Mouse (Mus musculus) myocyte (in vitro differentiated cells): ENCODE results near the gene Muc3a.

Source experiments
- CEBPB ChIP-seq: IDR thresholded peaks from 2 replicates; pipeline ENCODE4 v1.6.1; 2011; ENCODE audit warnings: mild to moderate bottlenecking, moderate library complexity; ENCODE audit not compliant: poor library complexity, insufficient read depth, severe bottlenecking
- E2F4 ChIP-seq: IDR thresholded peaks from one replicate; pipeline ENCODE4 v1.6.1; 2011; ENCODE audit warnings: mild to moderate bottlenecking, control low read depth, moderate library complexity; ENCODE audit not compliant: insufficient read depth
- MAX ChIP-seq: IDR thresholded peaks from one replicate; pipeline ENCODE4 v1.6.1; 2011; ENCODE audit warnings: low read depth, mild to moderate bottlenecking, control low read depth
- MYOD1 ChIP-seq, 3 experiments: IDR thresholded peaks; one replicate each; pipeline ENCODE4 v1.6.1; 2011; ENCODE audit warnings: control low read depth in 2 of 3, low read depth in 2 of 3, mild to moderate bottlenecking in 2 of 3, moderate library complexity in 1 of 3; ENCODE audit not compliant: insufficient read length in 2 of 3, control insufficient read depth in 1 of 3
- MYOG ChIP-seq, 3 experiments: IDR thresholded peaks; one replicate each; pipeline ENCODE4 v1.6.1; 2011; ENCODE audit warnings: control low read depth in 2 of 3, low read depth in 2 of 3, mild to moderate bottlenecking in 2 of 3; ENCODE audit not compliant: insufficient read length in 2 of 3, control insufficient read depth in 1 of 3, insufficient read depth in 1 of 3
- POLR2A ChIP-seq: IDR thresholded peaks from one replicate; pipeline ENCODE4 v1.6.1; 2011; ENCODE audit warnings: low read depth, mild to moderate bottlenecking, control low read depth, moderate library complexity; ENCODE audit not compliant: insufficient read length
- POLR2AphosphoS2 ChIP-seq: IDR thresholded peaks from one replicate; pipeline ENCODE4 v1.6.1; 2011; ENCODE audit warnings: low read depth, control low read depth; ENCODE audit not compliant: insufficient read length
- REST ChIP-seq: IDR thresholded peaks from one replicate; pipeline ENCODE4 v1.6.1; 2011; ENCODE audit warnings: mild to moderate bottlenecking, control low read depth, moderate library complexity; ENCODE audit not compliant: insufficient read depth, insufficient read length
- TCF12 ChIP-seq: IDR thresholded peaks from one replicate; pipeline ENCODE4 v1.6.1; 2011; ENCODE audit warnings: mild to moderate bottlenecking, control low read depth; ENCODE audit not compliant: poor library complexity, insufficient read depth, severe bottlenecking
- TCF3 ChIP-seq: IDR thresholded peaks from one replicate; pipeline ENCODE4 v1.6.1; 2011; ENCODE audit warnings: low read depth, control low read depth; ENCODE audit not compliant: insufficient read length

GRCm38 (mm10) chr5:137193279-137193952 is 18.8 kb downstream of the Muc3a start:
- TF ChIP-seq POLR2A (no peak), CEBPB (no peak), TCF12 (no peak), MYOD1 (IDR thresholded peaks at IDR 0.05; ENCODE audit: control insufficient read depth in 1 of 3, insufficient read length in 2 of 3, low read depth in 2 of 3) (no peak), MYOG (IDR thresholded peaks at IDR 0.05; ENCODE audit: control insufficient read depth in 1 of 3, insufficient read depth in 1 of 3, insufficient read length in 2 of 3, low read depth in 2 of 3) (no peak), MAX (no peak), REST (no peak), E2F4 (no peak), POLR2AphosphoS2 (no peak), TCF3 (no peak)
